Mouse (Mus musculus) embryo, embryonic 10 days (tissue): Measurements from ENCODE around the gene Lmo7.

Source experiments
- DNase-seq: peaks from one replicate; pipeline ENCODE4 v3.0.0-alpha.2; 2015; ENCODE audit warnings: low spot score

The Lmo7 gene

DNA sequence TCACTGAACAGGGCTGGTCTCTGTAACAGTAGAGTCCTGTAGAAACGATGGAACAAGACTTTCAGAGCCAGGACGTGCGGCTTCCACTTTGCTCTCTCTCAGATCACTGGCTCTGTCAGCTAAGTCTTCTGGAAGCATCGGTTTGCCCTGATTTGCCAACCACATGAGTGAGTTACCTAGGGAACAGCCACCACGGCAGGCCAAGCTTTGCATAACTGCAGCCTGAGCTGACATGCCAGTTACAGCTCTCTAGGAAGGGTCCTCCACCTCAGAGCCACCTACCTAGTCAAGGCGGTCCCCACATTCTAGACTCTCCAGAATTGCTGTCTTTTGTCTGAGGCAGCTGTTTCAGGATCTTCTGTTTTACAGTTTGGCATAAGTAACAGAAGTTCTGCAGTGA lies 107.4 kb downstream of the Lmo7 start:
- DNase-seq, result no peak

DNA sequence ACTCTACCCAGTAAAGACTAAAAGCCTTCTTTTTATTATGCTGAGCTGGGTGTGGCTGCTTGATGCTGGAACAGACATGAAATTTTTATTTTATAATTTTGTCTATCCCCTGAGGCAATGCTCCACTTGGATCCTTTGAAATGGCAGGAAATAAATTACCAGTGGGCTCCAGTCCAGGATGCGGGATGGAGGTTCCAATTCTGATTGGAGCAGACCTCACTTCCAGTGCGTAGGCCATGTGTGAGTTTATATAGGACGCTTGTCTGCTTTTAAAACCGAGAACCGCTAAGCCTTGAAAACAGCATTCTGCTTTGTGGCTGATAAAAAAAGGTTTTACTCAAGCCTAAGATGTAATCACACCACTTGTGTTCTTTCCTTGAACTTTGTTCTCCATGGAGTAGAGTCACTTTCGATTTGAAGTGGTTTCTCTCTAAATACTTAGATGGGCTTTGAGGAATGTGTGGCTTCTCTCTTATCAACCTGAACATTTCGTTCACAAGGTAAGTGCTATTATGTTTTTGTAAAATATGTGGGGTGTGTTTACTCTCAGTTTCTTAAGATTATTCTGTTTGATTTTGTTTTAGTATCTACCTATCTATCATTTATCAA lies 108.6 kb downstream of the Lmo7 start:
- DNase-seq, result no peak

DNA sequence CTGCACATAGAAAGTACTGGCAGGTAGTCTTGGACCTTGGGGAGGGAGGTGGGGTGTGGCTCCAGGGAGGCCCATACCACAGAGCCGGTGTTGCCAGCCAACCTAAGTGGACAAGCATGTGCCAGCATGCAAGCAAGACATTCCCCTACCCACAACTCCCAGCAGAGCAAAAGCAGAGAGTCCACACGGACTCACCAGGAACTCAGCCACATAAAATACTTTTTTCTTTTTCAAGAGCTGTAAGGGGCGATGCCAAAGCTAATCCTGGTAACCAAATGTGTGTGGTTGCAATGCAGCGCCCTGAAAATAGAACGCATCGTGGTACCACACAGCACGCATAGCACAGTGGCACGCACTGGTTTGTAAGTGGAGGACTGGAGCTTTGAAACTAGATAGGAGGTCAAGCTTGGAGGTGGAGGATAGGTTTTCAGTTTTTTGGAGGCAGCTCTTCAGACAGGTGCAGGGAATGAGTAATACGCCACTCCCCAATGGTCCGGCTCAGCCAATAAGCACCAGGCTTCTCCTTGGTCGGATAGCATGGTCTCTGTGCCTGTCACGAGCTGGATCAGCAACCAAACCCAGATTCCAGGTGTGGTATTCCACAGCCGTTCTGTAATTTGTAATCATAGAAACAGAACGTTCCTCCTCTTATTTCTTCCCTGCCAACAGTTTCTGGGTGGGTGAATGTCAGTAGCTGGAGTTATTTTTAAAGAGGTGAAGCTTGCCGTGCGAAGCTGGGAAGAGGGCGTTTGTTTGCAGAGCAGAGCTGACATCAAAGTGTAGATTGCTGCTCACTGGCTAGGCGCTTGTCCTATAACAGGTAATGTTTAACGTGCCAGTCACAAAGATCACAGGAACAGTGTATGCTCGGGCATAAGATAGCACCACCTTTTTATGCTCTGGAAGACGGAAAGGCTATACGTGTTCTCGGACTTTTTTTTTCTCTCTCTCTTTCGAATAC lies 110.3 kb downstream of the Lmo7 start:
- no peak for DNase-seq

DNA sequence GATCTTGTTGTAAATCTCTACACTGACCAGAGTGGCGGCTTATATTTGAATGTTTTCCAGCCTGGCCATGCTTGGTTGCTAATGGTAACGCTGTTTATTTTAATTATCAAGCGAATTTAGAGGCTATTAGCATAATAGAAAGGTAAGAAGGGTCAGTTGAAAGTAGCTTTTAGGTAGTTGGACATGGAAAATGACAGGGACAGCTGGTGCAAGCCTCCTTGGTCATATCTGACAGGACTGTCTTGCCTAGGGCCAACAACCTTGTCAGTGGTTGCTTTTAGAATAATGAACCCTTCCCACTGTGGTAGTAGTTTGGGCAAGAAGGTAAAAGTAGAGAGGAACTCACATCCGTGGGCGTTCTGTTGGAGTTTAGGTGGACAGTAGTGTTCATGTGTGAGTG lies 111.5 kb downstream of the Lmo7 start:
- no peak for DNase-seq

DNA sequence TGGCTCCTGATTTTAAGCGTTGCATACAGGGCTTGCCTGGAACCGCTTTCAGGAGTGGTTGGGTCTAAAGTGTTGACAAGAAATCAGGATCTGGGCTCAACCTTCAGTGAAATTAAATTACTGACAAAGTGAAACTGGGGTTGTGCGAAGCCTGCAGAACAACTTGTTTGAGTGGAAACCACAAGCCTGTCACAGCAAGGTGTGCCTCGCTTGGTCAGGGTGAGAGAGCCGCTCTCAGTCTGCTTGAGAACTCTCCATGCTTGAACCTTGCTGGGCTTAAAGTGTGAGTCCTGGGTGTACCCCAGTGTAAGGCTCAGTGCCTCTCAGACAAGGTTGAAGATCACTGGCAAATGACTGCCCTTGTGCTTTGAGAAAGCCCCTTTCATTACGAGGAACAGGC lies 112.8 kb downstream of the Lmo7 start:
- DNase-seq, result no peak

DNA sequence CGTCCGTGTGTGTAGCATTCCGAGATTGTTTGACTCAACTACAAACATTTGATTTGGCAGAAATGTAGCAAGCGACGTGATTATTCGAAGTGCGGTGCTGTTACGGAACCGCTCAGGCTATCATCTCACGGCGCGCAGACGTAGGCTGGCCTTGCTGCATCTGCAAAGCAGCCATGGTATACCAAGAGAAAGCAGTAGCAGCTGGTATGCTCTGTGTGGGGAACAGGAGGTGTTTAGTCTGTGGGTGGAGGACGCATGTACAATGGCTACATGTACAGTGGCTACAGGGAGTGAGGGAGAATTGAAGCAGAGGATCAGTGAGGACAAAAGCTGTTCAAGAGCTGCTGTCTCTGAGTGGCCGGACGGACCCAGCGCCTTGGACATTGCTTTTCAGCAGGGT lies 113.7 kb downstream of the Lmo7 start:
- no peak for DNase-seq

DNA sequence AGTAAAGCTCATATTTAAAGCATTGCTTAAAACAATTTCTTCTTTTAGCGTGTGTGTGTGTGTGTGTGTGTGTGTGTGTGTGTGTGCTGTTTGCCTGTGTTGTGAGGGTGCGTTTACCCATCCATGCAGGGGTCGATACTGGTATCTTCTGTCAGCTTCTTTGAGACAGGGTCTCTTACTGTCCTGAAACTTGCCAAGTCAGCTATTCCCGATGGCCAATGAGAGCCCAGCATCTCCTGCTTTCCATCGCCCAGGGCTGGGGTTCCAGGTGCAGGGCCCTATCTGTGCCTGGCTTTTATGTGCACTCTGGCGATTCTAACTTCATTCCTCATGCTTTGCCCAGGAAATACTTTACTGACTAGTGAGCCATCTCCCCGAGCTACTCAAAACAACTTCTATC lies 114.7 kb downstream of the Lmo7 start:
- DNase-seq, result no peak

DNA sequence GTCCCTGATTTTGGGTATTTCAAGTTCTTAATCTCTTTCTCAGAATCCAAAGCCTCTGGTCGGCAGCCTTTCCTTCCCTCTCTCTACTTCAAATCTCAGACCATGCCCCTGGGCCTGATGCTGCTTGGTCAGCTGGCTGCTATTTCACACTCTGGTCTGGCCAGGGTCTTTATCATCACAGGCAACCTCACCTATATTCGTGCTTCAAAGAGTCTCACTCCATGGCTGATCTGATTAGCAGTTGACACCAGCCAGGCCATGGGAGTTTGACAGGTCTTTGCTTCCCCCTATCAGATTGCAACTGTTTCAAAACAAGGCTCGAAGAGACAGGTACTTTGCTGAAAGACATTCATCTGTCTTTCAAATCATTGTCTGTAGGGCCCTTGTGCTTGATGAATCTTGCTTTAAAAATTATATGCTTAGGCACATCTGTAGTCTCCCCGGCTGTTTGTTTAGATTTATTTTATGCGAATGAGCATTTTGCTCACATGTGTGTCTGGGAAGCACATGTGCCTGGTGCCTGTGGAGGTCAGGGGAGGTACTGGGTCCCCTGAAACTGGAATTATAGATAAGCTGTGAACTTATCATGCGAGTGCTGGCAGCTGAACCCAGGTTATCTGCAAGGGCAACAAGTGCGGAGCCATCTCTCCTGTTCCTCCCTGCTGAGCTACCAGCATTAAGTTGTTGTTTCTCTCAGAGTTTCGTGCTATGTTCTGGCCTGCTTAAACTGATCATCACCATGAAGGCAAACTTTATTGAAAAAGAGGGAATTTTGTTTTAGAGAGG lies 116.5 kb downstream of the Lmo7 start:
- DNase-seq, result no peak

DNA sequence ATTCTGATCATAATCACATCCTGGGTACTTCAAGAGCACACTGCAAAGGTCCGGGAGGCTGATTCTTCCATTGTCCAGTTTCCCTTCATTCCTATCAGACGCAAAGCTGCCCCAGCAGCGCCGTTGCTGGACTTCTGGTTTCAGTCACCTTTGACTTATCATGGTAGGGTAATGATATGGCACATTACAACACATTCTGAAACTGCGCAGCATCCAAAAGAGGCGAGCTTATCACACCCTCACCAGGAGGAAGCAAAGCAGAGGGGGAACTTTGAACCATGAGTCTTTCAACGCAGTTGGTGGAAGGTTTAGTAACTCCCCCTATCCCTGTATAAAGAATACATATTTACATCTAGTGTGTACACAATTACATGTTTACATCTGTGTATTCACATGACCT lies 117.8 kb downstream of the Lmo7 start:
- no peak for DNase-seq

DNA sequence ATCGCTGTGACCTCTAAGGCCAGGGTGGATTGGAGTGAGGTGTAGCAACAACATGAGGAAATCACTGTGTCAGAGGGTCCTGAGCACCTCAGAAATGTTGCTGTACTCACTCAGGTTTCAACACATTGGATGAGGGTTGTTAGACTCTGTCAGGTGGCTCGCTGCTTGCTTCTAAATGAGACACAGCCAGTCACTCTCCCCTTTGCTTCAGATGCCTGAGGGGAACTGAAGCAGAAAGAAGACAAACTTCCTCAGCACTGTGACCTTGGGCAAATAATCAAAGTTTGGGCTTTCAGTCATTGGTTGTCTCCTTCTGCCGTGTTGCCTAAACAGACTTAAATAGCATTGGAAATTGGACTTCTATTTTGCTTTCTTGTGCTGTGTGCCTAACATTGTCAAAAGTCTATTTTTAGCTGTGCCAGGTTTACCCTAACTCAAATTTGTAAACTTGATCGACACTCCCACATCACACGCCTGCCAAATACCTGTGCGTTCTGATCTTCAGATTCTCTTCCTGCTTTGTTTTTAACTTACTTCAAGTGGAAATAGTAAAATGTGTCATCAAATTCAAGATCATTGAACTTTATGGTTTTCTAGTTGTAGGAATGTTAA lies 122.9 kb downstream of the Lmo7 start:
- DNase-seq, result no peak

DNA sequence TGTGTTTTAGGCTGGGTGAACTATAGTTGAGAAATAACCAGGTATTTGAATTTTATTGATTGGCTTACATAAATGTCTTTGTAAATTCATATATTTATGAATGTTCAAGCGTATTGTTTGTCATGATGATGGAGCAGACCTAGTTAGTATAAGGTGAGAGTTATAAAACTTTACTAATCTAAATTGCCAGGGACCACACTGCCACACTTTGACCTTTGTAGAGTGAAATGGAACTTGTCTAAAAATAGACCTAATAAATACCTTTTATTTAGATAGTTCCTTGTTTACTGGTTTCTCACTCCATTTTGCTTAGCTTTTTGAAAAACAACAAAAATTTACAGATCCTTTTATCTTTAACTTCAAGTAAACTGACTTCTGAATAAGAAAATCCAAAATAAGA lies 123.5 kb downstream of the Lmo7 start:
- DNase-seq, result no peak

DNA sequence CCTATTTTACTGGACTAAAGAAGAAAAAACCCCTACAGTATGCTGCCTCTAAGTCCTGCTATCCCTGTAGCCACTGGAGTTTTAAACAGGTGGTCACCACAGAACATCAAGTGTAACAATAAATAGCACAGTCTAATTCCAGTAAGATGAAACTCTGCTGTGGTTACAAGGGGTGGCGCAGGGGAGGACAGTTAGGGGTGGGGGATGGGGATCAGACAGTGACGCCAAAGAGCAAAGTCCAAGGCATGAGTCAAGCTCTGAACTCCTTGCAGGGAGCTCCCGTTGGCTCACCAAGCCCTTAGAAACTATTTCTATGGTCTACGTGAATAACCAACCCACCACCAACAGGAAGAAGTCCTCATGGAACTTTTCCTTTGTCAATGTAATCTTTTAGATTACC lies 124.0 kb downstream of the Lmo7 start:
- no peak for DNase-seq

DNA sequence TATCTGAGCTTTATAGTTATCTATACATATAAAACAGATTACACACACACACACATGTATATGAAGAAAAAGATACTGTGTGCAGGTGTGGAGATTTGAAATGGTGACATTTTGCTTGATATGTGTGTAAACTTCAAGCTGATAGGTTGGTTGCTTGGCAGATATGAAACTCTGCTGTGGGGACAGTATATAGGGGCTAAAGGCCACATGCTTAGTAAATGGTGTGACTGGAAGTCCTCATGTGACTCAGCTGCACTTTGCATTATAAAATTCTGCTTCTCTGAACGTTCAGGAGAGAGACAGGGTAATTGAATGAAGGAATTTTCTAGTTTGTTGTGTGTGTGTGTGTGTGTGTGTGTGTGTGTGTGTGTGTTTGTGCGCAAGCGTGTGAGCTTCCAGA lies 124.5 kb downstream of the Lmo7 start:
- DNase-seq, result no peak

DNA sequence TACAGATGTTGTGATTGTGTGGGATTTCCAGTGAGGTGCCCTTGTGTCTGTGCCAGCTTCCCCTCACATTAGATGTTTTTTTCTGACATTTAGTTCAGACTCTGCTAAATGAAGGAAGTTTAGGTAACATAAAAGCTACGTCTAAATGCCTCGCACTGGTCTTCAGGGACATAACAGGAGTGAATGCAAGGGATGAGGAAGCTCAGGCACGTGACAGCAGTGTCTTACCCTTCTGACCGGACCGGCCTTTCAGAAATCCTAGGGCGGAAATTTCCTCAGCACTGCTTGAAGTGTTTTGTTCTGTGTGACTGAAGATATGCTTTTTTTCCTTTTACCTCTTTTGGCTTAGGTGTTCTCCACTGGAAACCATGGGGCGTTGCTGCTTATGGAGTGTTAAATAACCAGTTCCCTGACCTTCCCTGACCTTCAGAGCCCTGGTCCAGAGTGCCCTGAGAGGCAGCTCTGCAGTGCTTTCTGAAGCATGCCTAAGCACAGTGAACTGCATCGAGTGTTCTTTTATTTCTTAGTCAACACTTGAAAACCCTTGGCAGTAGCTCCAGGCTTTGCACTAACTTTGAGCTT lies 129.6 kb downstream of the Lmo7 start:
- peak; percentile 38 for DNase-seq

DNA sequence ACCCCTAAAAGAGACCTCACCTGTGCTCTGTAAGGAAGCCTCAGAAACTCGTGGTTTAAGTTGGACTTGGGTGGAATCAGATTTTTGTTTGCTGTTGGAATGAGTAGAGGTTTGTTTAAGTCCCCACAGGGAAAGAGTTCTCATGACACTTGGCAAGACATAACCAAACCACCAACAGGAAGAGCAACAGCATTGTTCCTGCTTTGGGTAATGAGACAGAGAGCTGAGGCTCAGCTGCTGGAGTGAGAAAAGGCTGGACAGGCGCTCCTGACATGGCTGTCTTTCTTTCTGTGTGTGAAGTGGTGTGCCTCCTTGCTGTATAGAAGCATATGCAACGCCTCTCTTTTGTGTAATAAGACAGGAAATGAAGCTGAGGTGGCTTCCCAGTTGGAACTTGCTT lies 132.3 kb downstream of the Lmo7 start:
- no peak for DNase-seq

DNA sequence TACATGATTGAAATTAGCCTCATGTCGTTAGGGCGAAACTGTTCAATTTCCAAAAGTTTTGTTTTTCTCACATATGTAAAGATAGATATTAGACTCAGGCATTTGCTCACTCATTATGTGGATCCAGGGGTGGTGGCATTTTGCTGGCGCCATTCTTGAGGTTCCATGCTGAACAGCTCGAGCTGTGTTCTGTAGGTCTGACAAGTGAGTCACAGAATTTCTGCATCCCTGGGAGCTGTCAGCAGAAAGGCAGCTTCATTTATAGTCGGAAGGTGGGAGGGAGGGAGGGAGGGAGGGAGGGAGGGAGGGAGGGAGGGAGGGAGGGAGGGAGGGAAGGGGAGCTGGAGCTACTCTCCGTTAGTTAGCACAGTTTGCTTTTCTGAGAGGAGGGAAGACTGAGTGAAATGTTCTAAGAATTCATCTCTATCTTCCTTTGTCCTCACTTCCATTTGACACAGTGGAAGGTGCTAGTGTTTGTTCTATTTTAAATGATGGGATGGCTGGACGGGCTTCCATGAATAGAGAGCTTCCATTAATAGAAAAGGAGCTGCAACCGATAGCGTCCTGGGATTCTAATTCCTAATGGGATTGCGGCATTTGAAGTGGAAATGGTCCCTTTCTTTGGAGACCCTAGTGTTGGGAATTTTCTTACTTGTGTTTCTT lies 137.4 kb downstream of the Lmo7 start:
- DNase-seq, result no peak

DNA sequence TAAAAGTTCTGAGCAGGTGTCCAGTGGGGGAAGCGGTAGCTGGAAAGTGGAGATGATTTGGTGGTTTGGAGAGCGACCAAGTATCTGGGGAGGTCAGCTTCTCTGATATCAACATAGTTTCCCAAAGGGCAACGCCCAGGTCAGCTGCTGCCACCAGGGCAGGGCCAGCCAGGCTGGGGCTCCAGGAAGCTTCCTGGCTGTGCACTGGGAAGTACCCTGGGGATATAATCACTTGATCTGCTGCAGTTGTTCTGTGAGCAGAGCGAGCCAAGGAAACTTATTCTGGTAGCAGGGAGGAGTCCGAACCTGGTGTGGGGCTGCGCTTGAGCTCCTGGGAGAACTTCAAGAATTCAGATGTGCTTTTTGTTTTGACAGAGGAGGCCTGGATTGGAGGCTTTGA lies 139.4 kb downstream of the Lmo7 start:
- DNase-seq, result no peak

DNA sequence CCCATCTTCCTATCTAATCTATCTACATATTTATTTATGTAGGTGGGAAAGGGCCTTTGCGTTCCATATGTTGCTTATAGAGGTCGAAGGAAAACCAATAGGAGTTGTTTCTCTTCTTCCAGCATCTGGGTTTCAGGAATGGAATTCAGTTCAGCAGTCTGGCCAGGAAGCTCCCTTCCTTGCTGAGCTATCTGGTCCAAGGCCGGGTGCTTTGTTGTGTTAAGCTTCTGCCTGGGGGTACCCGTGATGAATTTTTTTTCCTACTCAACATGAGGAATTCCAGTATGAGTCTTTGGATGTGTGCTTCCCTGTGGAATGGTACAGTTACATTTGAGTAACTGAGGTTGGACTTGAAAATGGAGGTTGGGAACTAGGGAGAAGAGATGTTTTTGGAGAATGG lies 139.9 kb downstream of the Lmo7 start:
- DNase-seq, result no peak

DNA sequence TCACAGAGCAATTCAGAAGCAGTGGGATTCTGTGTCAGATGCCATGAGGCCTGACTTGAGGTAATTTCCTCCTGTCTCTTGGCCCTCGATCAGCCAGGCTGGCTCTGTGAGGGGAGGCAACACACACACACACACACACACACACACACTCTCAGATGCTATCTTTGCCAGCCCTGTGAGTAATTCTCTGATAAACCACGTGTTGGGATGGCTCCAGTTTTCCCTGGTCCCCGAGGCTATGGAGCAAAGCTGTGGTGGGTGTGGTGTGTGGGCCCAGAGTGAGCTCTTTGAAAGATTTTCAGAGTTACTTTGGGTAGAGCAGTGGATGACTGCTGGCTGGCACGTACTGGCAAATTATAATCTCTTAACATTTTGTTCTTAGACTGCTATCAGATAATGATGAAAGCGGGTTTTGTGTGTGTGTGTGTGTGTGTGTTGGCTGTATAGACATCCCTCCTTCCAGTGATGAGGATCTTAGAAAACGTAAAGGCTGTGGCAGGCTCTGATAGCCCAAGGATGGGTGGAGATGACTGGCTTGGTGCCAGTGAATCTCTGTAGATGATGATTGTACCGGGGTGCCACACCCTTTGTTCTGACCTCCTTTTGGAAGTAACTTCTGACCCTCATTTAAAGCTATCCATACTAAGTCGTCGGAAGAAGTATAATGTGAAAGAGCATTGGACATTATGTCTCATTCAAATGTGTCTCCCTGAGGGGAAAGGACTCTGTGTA lies 140.6 kb downstream of the Lmo7 start:
- DNase-seq, result no peak

DNA sequence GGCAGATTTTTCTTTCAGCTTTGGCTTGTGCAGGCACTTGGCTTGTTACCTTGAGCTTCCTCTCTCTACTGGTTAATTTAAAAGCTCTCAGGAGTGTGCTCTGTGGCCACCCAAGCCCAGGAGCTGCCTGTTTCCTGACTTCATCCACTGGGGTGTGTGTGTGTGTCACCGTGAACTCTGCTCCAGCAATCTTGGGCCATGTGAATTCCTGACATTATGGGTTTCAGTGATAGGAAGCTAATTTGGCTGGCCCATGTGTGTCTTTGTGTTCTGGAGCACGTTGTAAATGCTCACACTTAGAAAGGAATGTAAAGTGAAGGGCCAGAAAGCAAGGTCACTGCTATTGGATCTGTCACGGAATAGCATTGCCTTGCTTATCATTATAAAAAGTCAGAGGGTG lies 143.1 kb downstream of the Lmo7 start:
- no peak for DNase-seq
